Mouse (Mus musculus) large intestine, adult 2 months (tissue): ENCODE results near the gene Cldn34a. TPM values are rescaled to one million over a fixed set of nuclear protein-coding genes. Genes with fewer than 3 reads are reported as not detected.
"Not testable (repeated sequence)": the region's sequence is repeated elsewhere in the genome, so short reads cannot be mapped to it uniquely, and the experiment has no call there.

Source experiments
- DNase-seq: peaks from one replicate; pipeline ENCODE4 v3.0.0-alpha.2; 2012; ENCODE audit warnings: low read depth, low spot score
- WGBS: fragments of 180-500 bp; shearing (Covaris S2); methylation state at CpG from one replicate; pipeline ENCODE4 v1.1.7; 2018; 5-methylcytosine and 5-hydroxymethylcytosine counted together
- polyA plus RNA-seq: library from polyadenylated mRNA; depleted of rRNA; stranded (reverse); fragments of >200 nt; gene quantifications from 2 replicates; pipeline ENCODE4 v1.2.3, GENCODE M21; 2012; rRNA removed

Cldn34a gene
- polyA plus RNA-seq: not detected in 2 replicates

- WGBS: 71% methylated on average over 2 of the region's 2 CpGs
- DNase-seq: no peak
These were observed at the start of gene Cldn34a for GRCm38 (mm10) chrX:152563034-152563433. Cldn34a (plus strand) TSS chrX:152563334.

DNA sequence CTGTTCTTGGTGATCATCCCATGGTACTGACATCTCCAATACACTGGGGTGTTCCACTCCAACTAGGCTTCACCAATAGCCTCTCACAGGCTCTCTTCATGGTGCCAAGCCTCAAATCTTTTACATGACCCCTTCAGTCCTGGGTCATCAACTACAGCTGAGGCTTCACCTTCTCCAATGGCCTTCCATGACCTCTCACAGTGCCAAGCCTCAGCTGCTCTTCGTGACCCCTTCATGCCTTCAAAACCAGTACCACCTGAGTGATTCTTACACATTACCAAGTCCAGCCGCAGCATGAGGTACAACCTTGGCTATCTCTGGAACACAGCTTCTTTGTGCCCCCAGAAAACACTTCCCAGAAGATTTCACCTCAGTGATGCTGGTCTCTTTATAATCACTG is 44.5 kb upstream of the Cldn34a start:
- WGBS: 76% methylated on average over 2 of the region's 2 CpGs
- DNase-seq: not testable (repeated sequence)

- 75% methylated on average over 1 of the region's 1 CpGs for WGBS
- DNase-seq: no peak
These were observed 17.4 kb upstream of the Cldn34a start for GRCm38 (mm10) chrX:152545736-152546135.

DNA sequence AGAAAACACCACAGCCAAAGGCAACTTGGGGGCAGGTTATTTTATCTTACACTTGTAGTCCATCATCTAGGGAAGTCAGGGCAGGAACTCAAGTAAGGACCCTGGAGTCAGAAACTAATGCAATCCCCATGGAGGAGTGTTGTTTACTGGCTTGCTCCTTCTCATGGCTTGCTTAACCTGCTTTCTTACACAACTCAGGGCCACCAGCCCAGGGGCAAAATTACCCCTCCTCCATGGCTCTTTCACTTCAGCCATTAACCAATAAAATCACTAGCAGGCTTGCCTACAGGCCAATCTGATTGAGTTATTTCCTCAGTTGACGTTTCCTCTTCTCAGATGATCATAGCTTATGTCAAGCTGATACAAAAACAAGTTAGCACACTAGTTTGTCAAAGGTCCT is 15.0 kb upstream of the Cldn34a start:
- 54% methylated on average over 1 of the region's 1 CpGs for WGBS
- DNase-seq: no peak

GRCm38 (mm10) chrX:152557446-152557845 is 5.7 kb upstream of the Cldn34a start:
- 67% methylated on average over 6 of the region's 6 CpGs for WGBS

More at GRCm38 (mm10) chrX:152557446-152557845, 5.7 kb upstream of the Cldn34a start:
- DNase-seq: no peak

Other genes with a start within 250 kb of the Cldn34a start
- gene Kantr, start 235.8 kb upstream of the Cldn34a start, polyA plus RNA-seq: 1.3 and 3.0 TPM in 2 replicates
- gene Tspyl2, start 220.9 kb upstream of the Cldn34a start, polyA plus RNA-seq: 10.5 and 12.8 TPM in 2 replicates
- 0.67 and 0.80 TPM in 2 replicates for gene Gpr173, start 194.6 kb upstream of the Cldn34a start, polyA plus RNA-seq
- 2.9 and 4.2 TPM in 2 replicates for gene Shroom2, start 206.1 kb downstream of the Cldn34a start, polyA plus RNA-seq
- gene Gpr143, start 218.6 kb downstream of the Cldn34a start, polyA plus RNA-seq: not detected in 2 replicates